Mouse (Mus musculus) common myeloid progenitor, adult 5-6 weeks (primary cell): ENCODE results near the gene Cacna1g. TPM values are rescaled to one million over a fixed set of nuclear protein-coding genes. Genes with fewer than 3 reads are reported as not detected.

Experiments used
- ATAC-seq: replicated peaks from 2 replicates; pipeline ENCODE4 v1.8.0; 2016; ENCODE audit warnings: low read depth, mild to moderate bottlenecking, moderate TSS enrichment, inconsistent platforms; ENCODE audit not compliant: poor library complexity, severe bottlenecking
- total RNA-seq: library from RNA; stranded (forward); fragments of 200-1000, 187-1606 nt; gene quantifications from 2 replicates; pipeline ENCODE4 v1.2.3, GENCODE M21; 2017

The Cacna1g gene
- total RNA-seq, 1 experiment from 2014 or later: not detected

GRCm38 (mm10) chr11:94482738-94483137, 8.7 kb upstream of the Cacna1g start:
- ATAC-seq: no peak

GRCm38 (mm10) chr11:94481963-94482362, 8.0 kb upstream of the Cacna1g start:
- ATAC-seq: no peak

- no peak for ATAC-seq
Measured at GRCm38 (mm10) chr11:94480382-94480781, 6.4 kb upstream of the Cacna1g start.

- no peak for ATAC-seq
Measured at GRCm38 (mm10) chr11:94477651-94478050, 3.7 kb upstream of the Cacna1g start.

GRCm38 (mm10) chr11:94475722-94476121, 1.7 kb upstream of the Cacna1g start:
- no peak for ATAC-seq

- ATAC-seq: no peak
Measured at GRCm38 (mm10) chr11:94474544-94474910, 529 bp upstream of the Cacna1g start.

GRCm38 (mm10) chr11:94472916-94473706, 887 bp downstream of the Cacna1g start:
- ATAC-seq: no peak

GRCm38 (mm10) chr11:94472585-94472915, 1.4 kb downstream of the Cacna1g start:
- ATAC-seq: no peak

GRCm38 (mm10) chr11:94471740-94472584, 2.0 kb downstream of the Cacna1g start:
- no peak for ATAC-seq

GRCm38 (mm10) chr11:94470391-94470790, 3.6 kb downstream of the Cacna1g start:
- ATAC-seq: no peak

GRCm38 (mm10) chr11:94469136-94470064, 4.6 kb downstream of the Cacna1g start:
- ATAC-seq: no peak

GRCm38 (mm10) chr11:94468582-94469064, 5.4 kb downstream of the Cacna1g start:
- ATAC-seq: no peak

GRCm38 (mm10) chr11:94466333-94466855, 7.6 kb downstream of the Cacna1g start:
- no peak for ATAC-seq

- ATAC-seq: no peak
Measured at GRCm38 (mm10) chr11:94464170-94464569, 9.8 kb downstream of the Cacna1g start.

GRCm38 (mm10) chr11:94461856-94462255, 12.1 kb downstream of the Cacna1g start:
- no peak for ATAC-seq

- ATAC-seq: no peak
Measured at GRCm38 (mm10) chr11:94457001-94457400, 17.0 kb downstream of the Cacna1g start.

GRCm38 (mm10) chr11:94456347-94456746, 17.7 kb downstream of the Cacna1g start:
- peak; percentile 39; the same call in 1 of the 2 replicates for ATAC-seq

GRCm38 (mm10) chr11:94455161-94455820, 18.7 kb downstream of the Cacna1g start:
- no peak for ATAC-seq

- no peak for ATAC-seq
Measured at GRCm38 (mm10) chr11:94454756-94455155, 19.2 kb downstream of the Cacna1g start.
